Mouse (Mus musculus): ENCODE results near the gene Tent5b.

DNA sequence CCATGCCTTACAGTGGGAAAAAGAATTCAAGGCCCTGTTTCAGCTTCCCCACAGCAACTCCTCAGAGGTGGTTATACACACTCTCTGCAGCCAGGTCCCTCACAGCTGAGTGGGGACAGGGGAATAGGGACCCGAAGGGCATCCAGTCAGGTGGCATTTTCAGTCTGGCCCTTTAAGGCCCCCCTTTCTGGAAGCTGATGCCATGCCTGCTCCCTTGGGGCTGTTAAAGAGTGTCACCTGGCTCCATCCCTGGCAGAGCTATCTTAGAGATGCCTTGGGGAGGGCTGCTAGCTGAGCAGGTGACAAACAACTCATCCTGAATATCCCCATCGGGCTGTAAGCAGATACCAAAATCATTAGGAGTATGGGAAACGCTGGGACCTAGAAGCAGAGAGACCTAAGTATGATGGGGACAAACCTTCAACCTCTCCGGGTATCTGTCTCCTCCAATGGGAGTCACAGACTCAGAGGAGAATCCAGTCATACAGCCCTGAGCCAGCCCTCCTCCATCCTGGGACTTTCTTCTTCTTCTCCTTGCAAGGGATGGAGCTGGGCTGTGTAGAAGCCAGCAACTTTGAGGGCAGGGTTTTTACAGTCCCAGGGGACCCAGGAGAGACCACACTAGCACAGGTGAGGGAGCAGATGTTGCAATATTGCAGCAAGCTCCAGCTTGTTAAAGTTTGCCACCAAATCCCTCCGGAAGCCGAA is 17.0 kb downstream of the Tent5b start:
- TF ChIP-seq MAFK (IDR thresholded peaks at IDR 0.05; ENCODE audit: insufficient read depth, low read depth, low read length) = no peak
- no peak for TF ChIP-seq HCFC1 (IDR thresholded peaks at IDR 0.05; ENCODE audit: borderline replicate concordance, insufficient read depth, low read length)
- no peak for TF ChIP-seq CHD2 (IDR thresholded peaks at IDR 0.05; ENCODE audit: low read depth, low read length)
- no peak for TF ChIP-seq ZNF384 (IDR thresholded peaks at IDR 0.05; ENCODE audit: low read depth, low read length)

All from ES-E14 (cell line).